Mouse (Mus musculus): ENCODE data around the gene Cinp. TPM values are rescaled to one million over a fixed set of nuclear protein-coding genes. Genes with fewer than 3 reads are reported as not detected.
A peak's percentile ranks its signal among the peaks of the same experiment; 100 is the strongest.

Gene Cinp
- polyA plus RNA-seq (2012; fragmentation: generic; extraction: Trizol): 71.9 TPM
- long read RNA-seq, experiment 1, transcript Cinp-201 (5 exons, 2,029 nt): major isoform, 42 of 67 reads
- long read RNA-seq, experiment 1, transcript Cinp-209 (5 exons, 723 nt): minor isoform, 7 of 67 reads
- long read RNA-seq, experiment 1, partial matches to known transcripts: 3 of 67 reads
- long read RNA-seq, experiment 1, other reads (novel, unspliced or antisense): 10 of 67 reads
- long read RNA-seq, experiment 2, transcript Cinp-204 (4 exons, 536 nt): minor isoform, 5 of 149 reads
- long read RNA-seq, experiment 2, transcript Cinp-201 (5 exons, 2,029 nt): major isoform, 121 of 149 reads
- long read RNA-seq, experiment 2, partial matches to known transcripts: 3 of 149 reads
- long read RNA-seq, experiment 2, other reads (novel, unspliced or antisense): 14 of 149 reads

GRCm38 (mm10) chr12:110889036-110890020 lies at the start of gene Cinp, which contains the start of gene Tecpr2:
TSS of gene Cinp (minus strand) at chr12:110889145.
TSS of gene Tecpr2 (plus strand) at chr12:110889264.
- H3K79me3 ChIP-seq (ENCODE audit: low read depth): peaks cover 47% of the 10 kb centered on the region
- H3K36me3 ChIP-seq (ENCODE audit: control insufficient read depth, insufficient read depth): no peaks in the 10 kb centered on the region
- H3K4me3 ChIP-seq (ENCODE audit: insufficient read depth, poor library complexity, severe bottlenecking): peak within 1 kb of the TSS; percentile 79
- H3K79me2 ChIP-seq (ENCODE audit: control insufficient read depth, insufficient read depth): peaks cover 94% of the 10 kb centered on the region
- peak within 1 kb of the TSS; percentile 99 for H3ac ChIP-seq (ENCODE audit: control insufficient read depth, insufficient read length, low read depth)
- TF ChIP-seq FOSL1 (IDR thresholded peaks at IDR 0.05; ENCODE audit: insufficient read depth, low read length, poor library complexity, severe bottlenecking) (no peak), CTCF (IDR thresholded peaks at IDR 0.05; ENCODE audit: control insufficient read depth, insufficient read depth, insufficient read length) (no peak), MAX (IDR thresholded peaks at IDR 0.05) (peak; percentile 15), MYOG (IDR thresholded peaks at IDR 0.05; ENCODE audit: control insufficient read depth, extremely low read depth, insufficient read length) (no peak)
- no peaks in the 10 kb centered on the region for H3K27me3 ChIP-seq (ENCODE audit: control insufficient read depth, insufficient read depth, insufficient read length)

- H3K27me3 ChIP-seq (ENCODE audit: control insufficient read depth, insufficient read depth, insufficient read length): no peaks in the 10 kb centered on the region
- no peaks in the 10 kb centered on the region for H3K79me2 ChIP-seq (ENCODE audit: control insufficient read depth, insufficient read depth)
- H3K79me3 ChIP-seq (ENCODE audit: low read depth): no peaks in the 10 kb centered on the region
- no peak overlapping the region for H3ac ChIP-seq (ENCODE audit: control insufficient read depth, insufficient read length, low read depth)
- no peak for TF ChIP-seq CTCF (IDR thresholded peaks at IDR 0.05; ENCODE audit: control insufficient read depth, insufficient read depth, insufficient read length)
- no peak for TF ChIP-seq MYOG (IDR thresholded peaks at IDR 0.05; ENCODE audit: control insufficient read depth, extremely low read depth, insufficient read length)
- no peak for TF ChIP-seq CEBPB (IDR thresholded peaks at IDR 0.05; ENCODE audit: low read depth)
- no peak for TF ChIP-seq MYOD1 (IDR thresholded peaks at IDR 0.05; ENCODE audit: control insufficient read depth, insufficient read length, low read depth)
- no peak for TF ChIP-seq FOSL1 (IDR thresholded peaks at IDR 0.05; ENCODE audit: insufficient read depth, low read length, poor library complexity, severe bottlenecking)
- TF ChIP-seq USF1 (IDR thresholded peaks at IDR 0.05; ENCODE audit: low read depth): no peak
- TF ChIP-seq MAX (IDR thresholded peaks at IDR 0.05): no peak
- peaks cover 24% of the 10 kb centered on the region for H3K36me3 ChIP-seq (ENCODE audit: control insufficient read depth, insufficient read depth)
- H3K4me3 ChIP-seq (ENCODE audit: insufficient read depth, poor library complexity, severe bottlenecking): no peak overlapping the region
These were observed 48.6 kb upstream of the Cinp start for GRCm38 (mm10) chr12:110937496-110937895.

GRCm38 (mm10) chr12:110935983-110936620 lies 47.2 kb upstream of the Cinp start:
- no peaks in the 10 kb centered on the region for H3K79me2 ChIP-seq (ENCODE audit: control insufficient read depth, insufficient read depth)
- no peaks in the 10 kb centered on the region for H3K27me3 ChIP-seq (ENCODE audit: control insufficient read depth, insufficient read depth, insufficient read length)
- no peak overlapping the region for H3ac ChIP-seq (ENCODE audit: control insufficient read depth, insufficient read length, low read depth)
- H3K36me3 ChIP-seq (ENCODE audit: control insufficient read depth, insufficient read depth): peaks cover 22% of the 10 kb centered on the region
- TF ChIP-seq FOSL1 (IDR thresholded peaks at IDR 0.05; ENCODE audit: insufficient read depth, low read length, poor library complexity, severe bottlenecking): no peak
- no peak for TF ChIP-seq USF1 (IDR thresholded peaks at IDR 0.05; ENCODE audit: low read depth)
- no peak for TF ChIP-seq MYOD1 (IDR thresholded peaks at IDR 0.05; ENCODE audit: control insufficient read depth, insufficient read length, low read depth)
- no peak for TF ChIP-seq MYOG (IDR thresholded peaks at IDR 0.05; ENCODE audit: control insufficient read depth, extremely low read depth, insufficient read length)
- TF ChIP-seq CTCF (IDR thresholded peaks at IDR 0.05; ENCODE audit: control insufficient read depth, insufficient read depth, insufficient read length): peak; percentile 93
- TF ChIP-seq MAX (IDR thresholded peaks at IDR 0.05): peak; percentile 26
- TF ChIP-seq CEBPB (IDR thresholded peaks at IDR 0.05; ENCODE audit: low read depth): no peak
- H3K4me3 ChIP-seq (ENCODE audit: insufficient read depth, poor library complexity, severe bottlenecking): no peak overlapping the region
- no peaks in the 10 kb centered on the region for H3K79me3 ChIP-seq (ENCODE audit: low read depth)

DNA sequence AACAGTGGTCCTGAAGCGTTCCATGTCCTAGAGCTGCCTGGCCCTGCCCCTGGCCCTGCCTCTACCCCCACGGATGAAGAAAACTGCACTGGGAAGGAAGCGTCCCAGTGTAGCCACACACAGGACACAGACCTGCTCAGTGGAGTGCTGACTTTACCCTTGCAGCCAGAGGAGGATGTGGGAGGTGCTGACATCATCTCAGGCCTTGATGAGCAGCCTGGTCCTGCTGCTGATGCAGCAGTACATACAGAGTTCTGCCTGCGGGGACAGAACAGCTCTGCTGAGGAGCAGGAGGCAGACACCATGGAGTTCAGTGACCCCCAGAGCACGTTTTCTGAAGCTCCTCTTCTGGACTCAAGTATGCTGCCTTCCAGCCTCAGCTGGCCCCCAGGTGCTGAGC lies 43.9 kb upstream of the Cinp start:
- H3ac ChIP-seq (ENCODE audit: control insufficient read depth, insufficient read length, low read depth): no peak overlapping the region
- no peak for TF ChIP-seq MAX (IDR thresholded peaks at IDR 0.05)
- no peak for TF ChIP-seq MYOG (IDR thresholded peaks at IDR 0.05; ENCODE audit: control insufficient read depth, extremely low read depth, insufficient read length)
- TF ChIP-seq FOSL1 (IDR thresholded peaks at IDR 0.05; ENCODE audit: insufficient read depth, low read length, poor library complexity, severe bottlenecking): no peak
- no peak for TF ChIP-seq USF1 (IDR thresholded peaks at IDR 0.05; ENCODE audit: low read depth)
- TF ChIP-seq MYOD1 (IDR thresholded peaks at IDR 0.05; ENCODE audit: control insufficient read depth, insufficient read length, low read depth): no peak
- no peak for TF ChIP-seq CEBPB (IDR thresholded peaks at IDR 0.05; ENCODE audit: low read depth)
- no peak for TF ChIP-seq CTCF (IDR thresholded peaks at IDR 0.05; ENCODE audit: control insufficient read depth, insufficient read depth, insufficient read length)
- H3K4me3 ChIP-seq (ENCODE audit: insufficient read depth, poor library complexity, severe bottlenecking): no peak overlapping the region
- H3K27me3 ChIP-seq (ENCODE audit: control insufficient read depth, insufficient read depth, insufficient read length): no peaks in the 10 kb centered on the region
- H3K79me3 ChIP-seq (ENCODE audit: low read depth): no peaks in the 10 kb centered on the region
- no peaks in the 10 kb centered on the region for H3K79me2 ChIP-seq (ENCODE audit: control insufficient read depth, insufficient read depth)
- H3K36me3 ChIP-seq (ENCODE audit: control insufficient read depth, insufficient read depth): peaks cover 31% of the 10 kb centered on the region

DNA sequence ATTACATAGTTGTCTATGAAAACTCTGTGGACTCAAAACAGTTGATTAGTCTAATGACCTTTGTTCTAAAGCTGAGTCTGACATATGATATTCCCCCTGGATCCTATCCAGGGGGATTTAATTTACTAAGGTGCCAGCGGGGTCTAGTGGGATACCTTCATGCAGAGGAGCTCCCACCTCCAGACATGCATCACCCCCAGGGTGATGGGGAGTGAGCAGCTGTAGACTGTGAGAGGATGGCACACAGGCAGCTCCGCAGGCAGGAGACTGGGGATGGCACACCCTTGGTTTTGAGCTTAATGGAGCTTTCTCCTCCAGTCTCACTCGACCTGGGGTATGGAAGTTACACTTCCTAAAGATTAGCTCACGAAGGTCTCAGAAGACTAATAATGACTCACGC lies 32.6 kb upstream of the Cinp start:
- Histone ChIP-seq H3K27me3 (ENCODE audit: control insufficient read depth, insufficient read depth, insufficient read length) (no peaks in the 10 kb centered on the region), H3K79me3 (ENCODE audit: low read depth) (no peaks in the 10 kb centered on the region), H3K79me2 (ENCODE audit: control insufficient read depth, insufficient read depth) (no peaks in the 10 kb centered on the region), H3K4me3 (ENCODE audit: insufficient read depth, poor library complexity, severe bottlenecking) (no peak overlapping the region), H3ac (ENCODE audit: control insufficient read depth, insufficient read length, low read depth) (no peak overlapping the region), H3K36me3 (ENCODE audit: control insufficient read depth, insufficient read depth) (peaks cover 13% of the 10 kb centered on the region)
- TF ChIP-seq MYOD1 (IDR thresholded peaks at IDR 0.05; ENCODE audit: control insufficient read depth, insufficient read length, low read depth) (no peak), MAX (IDR thresholded peaks at IDR 0.05) (no peak), USF1 (IDR thresholded peaks at IDR 0.05; ENCODE audit: low read depth) (no peak), CEBPB (IDR thresholded peaks at IDR 0.05; ENCODE audit: low read depth) (no peak), MYOG (IDR thresholded peaks at IDR 0.05; ENCODE audit: control insufficient read depth, extremely low read depth, insufficient read length) (no peak), CTCF (IDR thresholded peaks at IDR 0.05; ENCODE audit: control insufficient read depth, insufficient read depth, insufficient read length) (no peak), FOSL1 (IDR thresholded peaks at IDR 0.05; ENCODE audit: insufficient read depth, low read length, poor library complexity, severe bottlenecking) (no peak)
